Mouse (Mus musculus) liver, embryonic 11.5 days (tissue): ENCODE measurements around the gene Capn5. TPM values are rescaled to one million over a fixed set of nuclear protein-coding genes. Genes with fewer than 3 reads are reported as not detected.

Experiments used
- ATAC-seq: fragments of 200-750 bp; cut with Nextera tagmentation; replicated peaks from 2 replicates; pipeline ENCODE4 v1.8.0; 2017; ENCODE audit warnings: moderate number of reproducible peaks, mild to moderate bottlenecking, moderate TSS enrichment, moderate library complexity; ENCODE audit not compliant: low FRiP score
- DNase-seq: peaks from one replicate; pipeline ENCODE4 v3.0.0-alpha.2; 2017; ENCODE audit warnings: low spot score
- H3K27ac ChIP-seq: fragments of 300-500 bp; sonication (generic); 2 replicates; pipeline ENCODE4 v1.5.1; 2014; ENCODE audit warnings: mild to moderate bottlenecking, low read depth, low read length, control low read depth
- H3K27me3 ChIP-seq: fragments of 300-500 bp; sonication (generic); replicated peaks from 2 replicates; pipeline ENCODE4 v1.6.1; 2014; ENCODE audit warnings: low read length, mixed read lengths; ENCODE audit not compliant: control insufficient read depth, insufficient read depth
- H3K36me3 ChIP-seq: fragments of 300-500 bp; sonication (generic); 2 replicates; pipeline ENCODE4 v1.6.1; 2014; ENCODE audit warnings: mild to moderate bottlenecking, low read length, moderate library complexity, mixed read lengths; ENCODE audit not compliant: control insufficient read depth, insufficient read depth
- H3K4me1 ChIP-seq: fragments of 300-500 bp; sonication (generic); replicated peaks from 2 replicates; pipeline ENCODE4 v1.6.1; 2014; ENCODE audit warnings: low read length, mixed read lengths; ENCODE audit not compliant: control insufficient read depth, insufficient read depth
- H3K4me2 ChIP-seq: fragments of 300-500 bp; sonication (generic); 2 replicates; pipeline ENCODE4 v1.6.1; 2014; ENCODE audit warnings: mild to moderate bottlenecking, control low read depth, moderate library complexity
- H3K4me3 ChIP-seq: fragments of 300-500 bp; sonication (generic); 2 replicates; pipeline ENCODE4 v1.5.1; 2014; ENCODE audit warnings: low read depth, low read length, control low read depth
- H3K9ac ChIP-seq: fragments of 300-500 bp; sonication (generic); 2 replicates; pipeline ENCODE4 v1.6.1; 2014; ENCODE audit warnings: low read depth, low read length, control low read depth
- H3K9me3 ChIP-seq: fragments of 300-500 bp; sonication (generic); 2 replicates; pipeline ENCODE4 v1.6.1; 2016; ENCODE audit warnings: low read length, inconsistent platforms, mixed read lengths; ENCODE audit not compliant: control insufficient read depth
- WGBS: fragments of 180-500 bp; shearing (Covaris S2); extraction: QIAGEN DNeasy Blood & Tissue Kit; methylation state at CpG from one replicate; pipeline ENCODE4 v1.1.7; 2014; 5-methylcytosine and 5-hydroxymethylcytosine counted together
- polyA plus RNA-seq: library from polyadenylated mRNA; unstranded; fragments of >200 nt; fragmentation: Nextera tagmentation; extraction: Ambion mirVana; gene quantifications from 2 replicates; pipeline ENCODE4 v1.2.1, GENCODE M21; 2014

Capn5 gene
- polyA plus RNA-seq, 1 experiment from 2014 or later, result 20.0 TPM

GRCm38 (mm10) chr7:98148721-98149407 is 29.2 kb downstream of the Capn5 start:
- H3K4me2 ChIP-seq, result no peak overlapping the region
- peaks cover 5% of the 10 kb centered on the region; the same call in 1 of the 2 replicates for H3K36me3 ChIP-seq
- H3K9ac ChIP-seq, result no peak overlapping the region
- ATAC-seq (no peak), DNase-seq (no peak)
- H3K27me3 ChIP-seq, result no peaks in the 10 kb centered on the region
- 72% methylated on average over 10 of the region's 10 CpGs for WGBS
- H3K27ac ChIP-seq, result no peak overlapping the region
- peaks cover 27% of the 10 kb centered on the region for H3K4me1 ChIP-seq
- H3K9me3 ChIP-seq, result no peaks in the 10 kb centered on the region
- no peak overlapping the region for H3K4me3 ChIP-seq

- H3K27me3 ChIP-seq, result no peaks in the 10 kb centered on the region
- H3K27ac ChIP-seq, result no peak overlapping the region
- peaks cover 27% of the 10 kb centered on the region for H3K4me1 ChIP-seq
- ATAC-seq (no peak), DNase-seq (no peak)
- H3K4me3 ChIP-seq, result no peak overlapping the region
- peaks cover 5% of the 10 kb centered on the region; the same call in 1 of the 2 replicates for H3K36me3 ChIP-seq
- H3K9ac ChIP-seq, result no peak overlapping the region
- no peak overlapping the region for H3K4me2 ChIP-seq
- H3K9me3 ChIP-seq, result no peaks in the 10 kb centered on the region
- WGBS, result 71% methylated on average over 8 of the region's 8 CpGs
These were observed 30.3 kb downstream of the Capn5 start for GRCm38 (mm10) chr7:98147766-98148165.

GRCm38 (mm10) chr7:98146447-98146845 is 31.6 kb downstream of the Capn5 start:
- H3K4me1 ChIP-seq, result peaks cover 22% of the 10 kb centered on the region
- no peak overlapping the region for H3K4me2 ChIP-seq
- WGBS, result 80% methylated on average over 8 of the region's 8 CpGs
- H3K4me3 ChIP-seq, result no peak overlapping the region
- no peak overlapping the region for H3K27ac ChIP-seq
- peaks cover 5% of the 10 kb centered on the region; the same call in 1 of the 2 replicates for H3K36me3 ChIP-seq
- no peaks in the 10 kb centered on the region for H3K27me3 ChIP-seq
- no peaks in the 10 kb centered on the region for H3K9me3 ChIP-seq
- DNase-seq (no peak), ATAC-seq (no peak)
- no peak overlapping the region for H3K9ac ChIP-seq

- H3K36me3 ChIP-seq, result peaks cover 5% of the 10 kb centered on the region; the same call in 1 of the 2 replicates
- H3K4me1 ChIP-seq, result peaks cover 22% of the 10 kb centered on the region
- DNase-seq, result no peak
- no peak overlapping the region for H3K27ac ChIP-seq
- H3K9ac ChIP-seq, result no peak overlapping the region
- ATAC-seq, result no peak
- no peak overlapping the region for H3K4me3 ChIP-seq
- no peaks in the 10 kb centered on the region for H3K9me3 ChIP-seq
- WGBS, result 83% methylated on average over 12 of the region's 12 CpGs
- no peak overlapping the region for H3K4me2 ChIP-seq
- H3K27me3 ChIP-seq, result no peaks in the 10 kb centered on the region
These were observed 32.1 kb downstream of the Capn5 start for GRCm38 (mm10) chr7:98145842-98146446.

- no peak within 1 kb of the TSS for H3K9ac ChIP-seq
These were observed 32.7 kb downstream of the Capn5 start, which contains the start of gene Omp for GRCm38 (mm10) chr7:98145402-98145801. Omp (minus strand) TSS chr7:98145502.

GRCm38 (mm10) chr7:98142648-98143047 is 35.4 kb downstream of the Capn5 start:
- Histone ChIP-seq H3K9ac (no peak overlapping the region), H3K27ac (no peak overlapping the region), H3K27me3 (no peaks in the 10 kb centered on the region), H3K4me3 (no peak overlapping the region), H3K9me3 (no peaks in the 10 kb centered on the region), H3K36me3 (no peaks in the 10 kb centered on the region; the same call in 1 of the 2 replicates), H3K4me1 (peaks cover 19% of the 10 kb centered on the region), H3K4me2 (no peak overlapping the region)
- WGBS, result 76% methylated on average over 3 of the region's 3 CpGs
- DNase-seq, result no peak
- no peak for ATAC-seq

More at GRCm38 (mm10) chr7:98145402-98145801, 32.7 kb downstream of the Capn5 start, which contains the start of gene Omp:
- DNase-seq (no peak), ATAC-seq (no peak)
- Histone ChIP-seq H3K36me3 (peaks cover 5% of the 10 kb centered on the region; the same call in 1 of the 2 replicates), H3K4me2 (no peak within 1 kb of the TSS), H3K4me3 (no peak within 1 kb of the TSS), H3K4me1 (peaks cover 23% of the 10 kb centered on the region), H3K27me3 (no peaks in the 10 kb centered on the region), H3K27ac (no peak within 1 kb of the TSS), H3K9me3 (no peaks in the 10 kb centered on the region)
- 79% methylated on average over 5 of the region's 5 CpGs for WGBS

- ATAC-seq (no peak), DNase-seq (no peak)
- Histone ChIP-seq H3K27me3 (no peaks in the 10 kb centered on the region), H3K9ac (no peak overlapping the region), H3K9me3 (no peaks in the 10 kb centered on the region), H3K36me3 (no peaks in the 10 kb centered on the region; the same call in 1 of the 2 replicates), H3K27ac (no peak overlapping the region), H3K4me2 (no peak overlapping the region), H3K4me3 (no peak overlapping the region), H3K4me1 (peaks cover 18% of the 10 kb centered on the region)
- 83% methylated on average over 8 of the region's 8 CpGs for WGBS
These were observed 35.8 kb downstream of the Capn5 start for GRCm38 (mm10) chr7:98142247-98142646.

GRCm38 (mm10) chr7:98141206-98141605 is 36.9 kb downstream of the Capn5 start:
- H3K4me1 ChIP-seq, result peaks cover 18% of the 10 kb centered on the region
- 68% methylated on average over 3 of the region's 3 CpGs for whole genome bisulfite sequencing
- DNase-seq, result no peak
- no peak overlapping the region for H3K27ac ChIP-seq
- H3K9ac ChIP-seq, result no peak overlapping the region
- no peaks in the 10 kb centered on the region for H3K27me3 ChIP-seq
- H3K4me3 ChIP-seq, result no peak overlapping the region
- no peak overlapping the region for H3K4me2 ChIP-seq
- peak; percentile 48; the same call in 1 of the 2 replicates for ATAC-seq
- H3K36me3 ChIP-seq, result no peaks in the 10 kb centered on the region; the same call in 1 of the 2 replicates
- no peaks in the 10 kb centered on the region for H3K9me3 ChIP-seq
